In genomic region chr6:86385362-86386104, GRCm38 (mm10) we compare ENCODE assay signal across 1 mouse cellular context.
TF ChIP-seq lines count a peak whose summit lies in the region.

No protein-coding gene starts in this region.

TF ChIP-seq in MEL, 35 proteins besides CTCF, POLR2A, EP300 and RAD21:
- TF ChIP-seq NELFE (IDR thresholded peaks at IDR 0.05; ENCODE audit: low read depth, low read length): 0 out of 2 replicates have a peak, but pooled peaks have one; percentile 31
- TF ChIP-seq SIN3A (IDR thresholded peaks at IDR 0.05; ENCODE audit: low read length): peak; percentile 14; the same call in 1 of the 2 replicates
- no peak for TF ChIP-seq ETS1 (IDR thresholded peaks at IDR 0.05; ENCODE audit: low read depth, low read length)
- TF ChIP-seq POLR2AphosphoS2 (IDR thresholded peaks at IDR 0.05; ENCODE audit: low read length): peak; percentile 32; the same call in 1 of the 2 replicates
- TF ChIP-seq ZKSCAN1 (IDR thresholded peaks at IDR 0.05; ENCODE audit: low read depth, low read length): 0 out of 2 replicates have a peak, but pooled peaks have one; percentile 23
- TF ChIP-seq NRF1 (IDR thresholded peaks at IDR 0.05; ENCODE audit: insufficient read depth, low read depth, low read length, poor library complexity, severe bottlenecking): peak; percentile 55; the same call in 1 of the 2 replicates
- TF ChIP-seq ELF1 (IDR thresholded peaks at IDR 0.05; ENCODE audit: low read depth, low read length): no peak
- peak; percentile 96 for TF ChIP-seq ZNF384 (IDR thresholded peaks at IDR 0.05; ENCODE audit: low read depth, low read length)
- TF ChIP-seq HCFC1 (IDR thresholded peaks at IDR 0.05; ENCODE audit: low read depth, low read length): peak; percentile 27
